Mouse (Mus musculus): ENCODE measurements around the gene Ssbp1. TPM values are rescaled to one million over a fixed set of nuclear protein-coding genes. Genes with fewer than 3 reads are reported as not detected.

Ssbp1 gene
- polyA plus RNA-seq, 1 experiment from 2014 or later = 141 TPM

GRCm38 (mm10) chr6:40434697-40435096 lies 36.5 kb upstream of the Ssbp1 start:
- Histone ChIP-seq H3K9me3 (replicated peaks) (no peaks in the 10 kb centered on the region), H3K9ac (peak overlapping the region; percentile 59; the same call in 1 of the 2 replicates), H3K4me2 (replicated peaks) (peak overlapping the region; percentile 89), H3K36me3 (no peaks in the 10 kb centered on the region), H3K27me3 (peaks cover 20% of the 10 kb centered on the region), H3K27ac (replicated peaks) (no peak overlapping the region), H3K4me3 (replicated peaks) (peak overlapping the region; percentile 84), H3K4me1 (peaks cover 18% of the 10 kb centered on the region)
- no peak for ATAC-seq (ENCODE audit: insufficient number of reproducible peaks, low FRiP score, low TSS enrichment, low read depth)
- 12% methylated on average over 7 of the region's 7 CpGs for WGBS

DNA sequence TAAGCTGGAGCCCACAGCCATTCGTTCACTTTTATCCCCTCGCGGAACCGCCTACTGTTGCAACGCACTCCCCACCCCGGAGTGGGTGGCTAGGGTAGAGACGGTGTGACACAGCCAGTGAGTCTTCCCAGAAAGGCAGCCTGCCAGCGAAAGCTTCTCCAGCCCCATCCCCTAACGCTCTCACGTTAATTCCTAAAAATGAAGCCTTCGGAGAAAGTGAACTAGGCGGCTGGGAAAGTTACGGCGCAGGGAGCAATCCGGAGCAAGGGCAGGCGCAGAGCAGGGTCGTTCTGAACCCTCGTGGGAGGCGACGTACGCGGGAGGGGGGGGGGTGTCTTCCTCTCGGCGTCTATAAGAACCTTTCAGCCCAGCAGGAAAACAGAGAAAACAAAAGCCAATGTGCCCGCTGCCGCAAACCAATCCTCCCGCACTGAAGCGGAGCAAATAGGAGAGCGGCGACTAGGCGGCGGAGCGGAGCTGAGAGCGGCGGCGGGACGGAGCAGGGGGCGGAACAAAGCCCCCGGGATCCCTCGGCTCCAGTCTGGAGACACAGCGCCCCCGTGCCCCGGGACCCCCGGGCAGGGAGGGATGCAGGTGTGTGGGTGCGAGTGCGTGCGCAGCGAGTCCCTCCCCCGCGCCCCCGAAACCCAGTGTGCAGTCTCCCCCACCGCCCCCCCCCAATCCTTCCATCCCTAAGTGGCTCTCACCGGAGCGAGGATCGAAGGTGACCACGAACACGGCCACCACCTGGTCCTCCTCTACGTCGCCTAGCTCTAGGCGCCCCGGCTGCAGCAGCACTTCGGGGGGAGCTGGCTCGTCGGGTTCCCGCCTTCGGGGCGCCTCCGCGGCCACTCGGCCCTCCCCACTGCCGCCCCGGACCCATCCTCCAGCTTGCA lies 35.8 kb upstream of the Ssbp1 start:
- peak overlapping the region; percentile 89 for H3K4me2 ChIP-seq (replicated peaks)
- ATAC-seq (ENCODE audit: insufficient number of reproducible peaks, low FRiP score, low TSS enrichment, low read depth) = peak; percentile 49
- H3K36me3 ChIP-seq = no peaks in the 10 kb centered on the region
- peaks cover 25% of the 10 kb centered on the region for H3K27me3 ChIP-seq
- H3K4me1 ChIP-seq = peaks cover 18% of the 10 kb centered on the region
- WGBS = under 1% methylated on average over 60 of the region's 72 CpGs
- peak overlapping the region; percentile 48; the same call in 1 of the 2 replicates for H3K27ac ChIP-seq (replicated peaks)
- H3K4me3 ChIP-seq (replicated peaks) = peak overlapping the region; percentile 84
- H3K9me3 ChIP-seq (replicated peaks) = no peaks in the 10 kb centered on the region
- peak overlapping the region; percentile 59 for H3K9ac ChIP-seq

GRCm38 (mm10) chr6:40436047-40436483 lies 35.1 kb upstream of the Ssbp1 start, which contains the start of gene E330009J07Rik:
TSS of gene E330009J07Rik (minus strand) at chr6:40436135.
- H3K9me3 ChIP-seq (replicated peaks) = no peaks in the 10 kb centered on the region
- H3K4me1 ChIP-seq = peaks cover 16% of the 10 kb centered on the region
- under 1% methylated on average over 38 of the region's 38 CpGs for WGBS
- peak within 1 kb of the TSS; percentile 84 for H3K4me3 ChIP-seq (replicated peaks)
- H3K36me3 ChIP-seq = no peaks in the 10 kb centered on the region
- H3K9ac ChIP-seq = peak within 1 kb of the TSS; percentile 59
- H3K4me2 ChIP-seq (replicated peaks) = peak within 1 kb of the TSS; percentile 89
- peak; percentile 90 for ATAC-seq (ENCODE audit: insufficient number of reproducible peaks, low FRiP score, low TSS enrichment, low read depth)
- H3K27ac ChIP-seq (replicated peaks) = peak within 1 kb of the TSS; percentile 48; the same call in 1 of the 2 replicates
- peaks cover 28% of the 10 kb centered on the region for H3K27me3 ChIP-seq

- H3K4me3 ChIP-seq (replicated peaks) = no peak within 1 kb of the TSS
- no peak for ATAC-seq (ENCODE audit: insufficient number of reproducible peaks, low FRiP score, low TSS enrichment, low read depth)
- H3K9me3 ChIP-seq (replicated peaks) = no peaks in the 10 kb centered on the region
- peaks cover 14% of the 10 kb centered on the region; the same call in 1 of the 2 replicates for H3K4me1 ChIP-seq
- H3K9ac ChIP-seq = no peak within 1 kb of the TSS
- H3K27ac ChIP-seq (replicated peaks) = no peak within 1 kb of the TSS
- H3K27me3 ChIP-seq = peaks cover 34% of the 10 kb centered on the region
- WGBS = 68% methylated on average over 5 of the region's 5 CpGs
- H3K36me3 ChIP-seq = no peaks in the 10 kb centered on the region
- no peak within 1 kb of the TSS for H3K4me2 ChIP-seq (replicated peaks)
Observed at GRCm38 (mm10) chr6:40438936-40439335, 32.2 kb upstream of the Ssbp1 start, which contains the start of gene Wee2. TSS of gene Wee2 (plus strand) at chr6:40439088.

DNA sequence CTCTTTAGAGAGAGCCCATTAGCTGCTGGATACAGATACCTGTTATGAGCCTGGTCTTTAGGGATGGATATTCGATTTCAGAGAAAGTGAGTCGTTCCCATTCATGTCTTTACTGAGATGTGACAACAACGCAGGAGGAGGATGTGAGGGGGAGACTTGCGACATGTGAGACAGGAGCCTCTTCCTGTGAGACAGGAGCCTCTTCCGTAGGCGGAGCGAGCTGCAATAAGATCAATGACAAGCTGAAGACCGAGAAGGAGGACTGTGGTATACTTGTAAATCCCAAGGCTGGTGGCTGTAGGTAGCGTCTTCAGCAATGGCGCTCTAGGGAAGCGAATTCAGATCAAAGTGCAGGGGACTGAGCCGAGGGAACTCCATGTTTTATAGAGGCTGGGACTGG lies 31.4 kb upstream of the Ssbp1 start:
- Histone ChIP-seq H3K4me3 (replicated peaks) (no peak overlapping the region), H3K27ac (replicated peaks) (no peak overlapping the region), H3K36me3 (no peaks in the 10 kb centered on the region), H3K9me3 (replicated peaks) (no peaks in the 10 kb centered on the region), H3K27me3 (peaks cover 34% of the 10 kb centered on the region), H3K4me1 (peaks cover 8% of the 10 kb centered on the region; the same call in 1 of the 2 replicates), H3K4me2 (replicated peaks) (no peak overlapping the region), H3K9ac (no peak overlapping the region)
- WGBS = 43% methylated on average over 12 of the region's 12 CpGs
- no peak for ATAC-seq (ENCODE audit: insufficient number of reproducible peaks, low FRiP score, low TSS enrichment, low read depth)

GRCm38 (mm10) chr6:40441276-40441675 lies 29.9 kb upstream of the Ssbp1 start:
- Histone ChIP-seq H3K4me3 (replicated peaks) (no peak overlapping the region), H3K36me3 (no peaks in the 10 kb centered on the region), H3K4me2 (replicated peaks) (no peak overlapping the region), H3K27me3 (peaks cover 34% of the 10 kb centered on the region), H3K27ac (replicated peaks) (no peak overlapping the region), H3K9me3 (replicated peaks) (no peaks in the 10 kb centered on the region), H3K9ac (no peak overlapping the region), H3K4me1 (peaks cover under 1% of the 10 kb centered on the region; the same call in 1 of the 2 replicates)
- no peak for ATAC-seq (ENCODE audit: insufficient number of reproducible peaks, low FRiP score, low TSS enrichment, low read depth)
- WGBS = 63% methylated on average over 3 of the region's 3 CpGs

- Histone ChIP-seq H3K36me3 (no peaks in the 10 kb centered on the region), H3K27ac (replicated peaks) (no peak overlapping the region), H3K4me1 (no peaks in the 10 kb centered on the region), H3K27me3 (peaks cover 34% of the 10 kb centered on the region), H3K4me2 (replicated peaks) (no peak overlapping the region), H3K4me3 (replicated peaks) (no peak overlapping the region), H3K9me3 (replicated peaks) (no peaks in the 10 kb centered on the region), H3K9ac (no peak overlapping the region)
- ATAC-seq (ENCODE audit: insufficient number of reproducible peaks, low FRiP score, low TSS enrichment, low read depth) = no peak
- WGBS = 29% methylated on average over 3 of the region's 3 CpGs
Observed at GRCm38 (mm10) chr6:40441755-40442154, 29.4 kb upstream of the Ssbp1 start.

DNA sequence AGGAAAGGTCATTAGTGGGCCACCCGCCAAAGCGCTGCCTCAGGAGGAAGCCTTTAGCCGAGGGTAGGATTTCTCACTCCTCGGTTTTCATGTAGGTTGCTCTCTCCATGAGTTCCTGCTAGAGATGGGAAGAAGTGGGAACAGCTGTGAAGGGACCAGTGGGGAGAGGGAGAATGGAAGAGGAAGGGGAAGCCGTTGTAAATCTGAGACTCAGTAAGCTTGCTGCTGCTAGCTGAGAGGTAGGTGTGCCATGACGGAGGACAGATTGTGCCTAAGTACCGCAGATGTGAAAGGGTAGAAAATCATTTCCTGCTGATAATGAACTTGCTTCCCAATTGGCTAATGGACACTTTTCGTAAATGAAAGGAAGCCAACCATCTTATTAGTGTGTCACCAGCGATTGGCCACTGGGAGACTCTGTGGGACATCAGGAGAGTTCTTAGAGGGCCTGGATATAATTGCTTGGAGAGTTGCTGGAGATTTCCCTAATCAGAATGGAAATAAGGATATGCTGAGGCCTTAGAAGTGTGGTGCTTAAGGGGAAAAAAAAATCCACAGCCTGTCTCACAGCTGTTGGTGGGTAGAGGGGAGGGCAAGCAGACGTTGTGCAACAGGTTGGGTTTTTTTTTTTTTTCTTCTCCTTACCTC lies 27.7 kb upstream of the Ssbp1 start:
- no peak overlapping the region for H3K27ac ChIP-seq (replicated peaks)
- no peaks in the 10 kb centered on the region for H3K36me3 ChIP-seq
- peaks cover 21% of the 10 kb centered on the region for H3K27me3 ChIP-seq
- no peak overlapping the region for H3K9ac ChIP-seq
- H3K9me3 ChIP-seq (replicated peaks) = no peaks in the 10 kb centered on the region
- H3K4me1 ChIP-seq = no peaks in the 10 kb centered on the region
- WGBS = 30% methylated on average over 10 of the region's 10 CpGs
- no peak overlapping the region for H3K4me3 ChIP-seq (replicated peaks)
- ATAC-seq (ENCODE audit: insufficient number of reproducible peaks, low FRiP score, low TSS enrichment, low read depth) = no peak
- no peak overlapping the region for H3K4me2 ChIP-seq (replicated peaks)

DNA sequence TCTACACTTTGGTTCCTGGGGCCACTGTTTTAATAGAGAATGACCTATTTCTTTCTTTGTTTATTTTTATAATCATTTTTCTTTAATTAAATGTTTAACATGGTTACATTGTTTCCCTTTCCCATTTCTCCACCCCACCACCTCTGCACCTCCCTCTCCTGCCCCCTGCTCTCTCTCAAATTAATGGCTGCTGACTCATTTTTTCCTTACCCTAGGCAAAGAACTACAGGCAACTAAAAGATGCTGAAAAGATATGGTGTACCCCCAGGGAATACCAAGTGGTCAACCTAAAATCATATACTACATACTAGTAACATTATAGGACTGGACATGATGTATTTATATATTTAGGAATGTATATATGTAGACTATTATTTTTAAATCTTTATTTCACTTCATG lies 22.5 kb upstream of the Ssbp1 start:
- H3K27ac ChIP-seq (replicated peaks) = no peak overlapping the region
- no peaks in the 10 kb centered on the region for H3K36me3 ChIP-seq
- H3K4me1 ChIP-seq = no peaks in the 10 kb centered on the region
- H3K4me3 ChIP-seq (replicated peaks) = no peak overlapping the region
- H3K9ac ChIP-seq = no peak overlapping the region
- H3K27me3 ChIP-seq = no peaks in the 10 kb centered on the region
- H3K4me2 ChIP-seq (replicated peaks) = no peak overlapping the region
- H3K9me3 ChIP-seq (replicated peaks) = no peaks in the 10 kb centered on the region
- ATAC-seq (ENCODE audit: insufficient number of reproducible peaks, low FRiP score, low TSS enrichment, low read depth) = no peak

GRCm38 (mm10) chr6:40454436-40455041 lies 16.6 kb upstream of the Ssbp1 start:
- 19% methylated on average over 7 of the region's 7 CpGs for WGBS
- Histone ChIP-seq H3K9me3 (replicated peaks) (no peaks in the 10 kb centered on the region), H3K4me2 (replicated peaks) (no peak overlapping the region), H3K9ac (no peak overlapping the region), H3K27ac (replicated peaks) (no peak overlapping the region), H3K4me1 (no peaks in the 10 kb centered on the region), H3K4me3 (replicated peaks) (no peak overlapping the region), H3K27me3 (peaks cover under 1% of the 10 kb centered on the region; the same call in 1 of the 2 replicates), H3K36me3 (no peaks in the 10 kb centered on the region)
- no peak for ATAC-seq (ENCODE audit: insufficient number of reproducible peaks, low FRiP score, low TSS enrichment, low read depth)

- Histone ChIP-seq H3K36me3 (no peaks in the 10 kb centered on the region), H3K4me1 (no peaks in the 10 kb centered on the region), H3K9me3 (replicated peaks) (no peaks in the 10 kb centered on the region), H3K27me3 (no peaks in the 10 kb centered on the region), H3K9ac (no peak overlapping the region), H3K4me2 (replicated peaks) (no peak overlapping the region), H3K27ac (replicated peaks) (no peak overlapping the region), H3K4me3 (replicated peaks) (no peak overlapping the region)
- WGBS = 53% methylated on average over 6 of the region's 6 CpGs
- no peak for ATAC-seq (ENCODE audit: insufficient number of reproducible peaks, low FRiP score, low TSS enrichment, low read depth)
Observed at GRCm38 (mm10) chr6:40465710-40466109, 5.4 kb upstream of the Ssbp1 start.

Data from embryonic facial prominence, embryonic 15.5 days (tissue).